Mouse (Mus musculus): ENCODE measurements at regions not wholly inside any gene's neighbourhood (a gene's known extent, or its start where the extent isn't known, plus 50 kb on each side); places are given as distances from the start of the nearest gene placed in this dataset.
A peak's percentile ranks its signal among the peaks of the same experiment; 100 is the strongest.

- no peak for DNase-seq
Measured at GRCm38 (mm10) chr1:103360701-103361100, 1407.6 kb upstream of the Cdh20 start.

GRCm38 (mm10) chr1:103372811-103373210 is 1395.5 kb upstream of the Cdh20 start:
- DNase-seq: no peak

- no peak for DNase-seq
Measured at GRCm38 (mm10) chr1:103420124-103420523, 1348.2 kb upstream of the Cdh20 start.

GRCm38 (mm10) chr1:103420994-103421637 is 1347.2 kb upstream of the Cdh20 start:
- peak; percentile 8 for DNase-seq

- DNase-seq: peak; percentile 17
Measured at GRCm38 (mm10) chr1:103421638-103422001, 1346.7 kb upstream of the Cdh20 start.

- no peak for DNase-seq
Measured at GRCm38 (mm10) chr1:103471514-103471913, 1296.8 kb upstream of the Cdh20 start.

GRCm38 (mm10) chr1:103503464-103504139 is 1264.7 kb upstream of the Cdh20 start:
- DNase-seq: no peak
